Mouse (Mus musculus): ENCODE measurements at regions not wholly inside any gene's neighbourhood (a gene's known extent, or its start where the extent isn't known, plus 50 kb on each side); places are given as distances from the start of the nearest gene placed in this dataset.

GRCm38 (mm10) chr4:75816026-75816425 lies 537.9 kb upstream of the Dmac1 start:
- WGBS = 88% methylated on average over 4 of the region's 4 CpGs
- H3K4me2 ChIP-seq = no peak overlapping the region

GRCm38 (mm10) chr4:75812266-75812665 lies 534.2 kb upstream of the Dmac1 start:
- no peak for ATAC-seq (replicated peaks; ENCODE audit: insufficient number of reproducible peaks, insufficient read depth, low FRiP score, low read depth)
- whole genome bisulfite sequencing = 81% methylated on average over 2 of the region's 2 CpGs
- Histone ChIP-seq H3K4me3 (no peak overlapping the region), H3K9me3 (replicated peaks) (no peaks in the 10 kb centered on the region), H3K27ac (no peak overlapping the region), H3K4me1 (replicated peaks) (no peaks in the 10 kb centered on the region), H3K4me2 (no peak overlapping the region), H3K9ac (no peak overlapping the region), H3K27me3 (no peaks in the 10 kb centered on the region), H3K36me3 (no peaks in the 10 kb centered on the region)

More at GRCm38 (mm10) chr4:75816026-75816425, 537.9 kb upstream of the Dmac1 start:
- no peaks in the 10 kb centered on the region for H3K27me3 ChIP-seq
- no peak overlapping the region for H3K9ac ChIP-seq
- H3K27ac ChIP-seq = no peak overlapping the region
- no peaks in the 10 kb centered on the region for H3K36me3 ChIP-seq
- no peaks in the 10 kb centered on the region for H3K4me1 ChIP-seq (replicated peaks)
- H3K4me3 ChIP-seq = no peak overlapping the region
- no peaks in the 10 kb centered on the region for H3K9me3 ChIP-seq (replicated peaks)
- ATAC-seq (replicated peaks; ENCODE audit: insufficient number of reproducible peaks, insufficient read depth, low FRiP score, low read depth) = no peak

- Histone ChIP-seq H3K27ac (no peak overlapping the region), H3K27me3 (no peaks in the 10 kb centered on the region), H3K9ac (no peak overlapping the region), H3K9me3 (replicated peaks) (no peaks in the 10 kb centered on the region), H3K4me3 (no peak overlapping the region), H3K4me2 (no peak overlapping the region), H3K36me3 (no peaks in the 10 kb centered on the region), H3K4me1 (replicated peaks) (no peaks in the 10 kb centered on the region)
- WGBS = 60% methylated on average over 4 of the region's 4 CpGs
- no peak for ATAC-seq (replicated peaks; ENCODE audit: insufficient number of reproducible peaks, insufficient read depth, low FRiP score, low read depth)
Measured at GRCm38 (mm10) chr4:75801870-75802269, 523.8 kb upstream of the Dmac1 start.

GRCm38 (mm10) chr4:75801156-75801555 lies 523.1 kb upstream of the Dmac1 start:
- no peaks in the 10 kb centered on the region for H3K36me3 ChIP-seq
- no peaks in the 10 kb centered on the region for H3K9me3 ChIP-seq (replicated peaks)
- no peaks in the 10 kb centered on the region for H3K27me3 ChIP-seq
- 77% methylated on average over 4 of the region's 4 CpGs for WGBS
- H3K9ac ChIP-seq = no peak overlapping the region
- no peak overlapping the region for H3K27ac ChIP-seq
- no peaks in the 10 kb centered on the region for H3K4me1 ChIP-seq (replicated peaks)
- no peak for ATAC-seq (replicated peaks; ENCODE audit: insufficient number of reproducible peaks, insufficient read depth, low FRiP score, low read depth)
- no peak overlapping the region for H3K4me2 ChIP-seq
- H3K4me3 ChIP-seq = no peak overlapping the region

GRCm38 (mm10) chr4:75791789-75792188 lies 513.7 kb upstream of the Dmac1 start:
- H3K4me3 ChIP-seq = no peak overlapping the region
- no peak overlapping the region for H3K4me2 ChIP-seq
- H3K9me3 ChIP-seq (replicated peaks) = no peaks in the 10 kb centered on the region
- no peak overlapping the region for H3K27ac ChIP-seq
- H3K27me3 ChIP-seq = no peaks in the 10 kb centered on the region
- no peaks in the 10 kb centered on the region for H3K36me3 ChIP-seq
- no peaks in the 10 kb centered on the region for H3K4me1 ChIP-seq (replicated peaks)
- ATAC-seq (replicated peaks; ENCODE audit: insufficient number of reproducible peaks, insufficient read depth, low FRiP score, low read depth) = no peak
- H3K9ac ChIP-seq = no peak overlapping the region

GRCm38 (mm10) chr4:75790920-75791589 lies 513.0 kb upstream of the Dmac1 start:
- ATAC-seq (replicated peaks; ENCODE audit: insufficient number of reproducible peaks, insufficient read depth, low FRiP score, low read depth) = no peak
- 73% methylated on average over 1 of the region's 1 CpGs for WGBS
- H3K9me3 ChIP-seq (replicated peaks) = no peaks in the 10 kb centered on the region
- H3K27ac ChIP-seq = no peak overlapping the region
- H3K4me2 ChIP-seq = no peak overlapping the region
- no peak overlapping the region for H3K4me3 ChIP-seq
- no peaks in the 10 kb centered on the region for H3K36me3 ChIP-seq
- H3K27me3 ChIP-seq = no peaks in the 10 kb centered on the region
- no peaks in the 10 kb centered on the region for H3K4me1 ChIP-seq (replicated peaks)
- no peak overlapping the region for H3K9ac ChIP-seq

GRCm38 (mm10) chr4:75787405-75787804 lies 509.3 kb upstream of the Dmac1 start:
- WGBS = 67% methylated on average over 3 of the region's 3 CpGs
- no peak for ATAC-seq (replicated peaks; ENCODE audit: insufficient number of reproducible peaks, insufficient read depth, low FRiP score, low read depth)

GRCm38 (mm10) chr4:75786391-75786790 lies 508.3 kb upstream of the Dmac1 start:
- Histone ChIP-seq H3K4me3 (no peak overlapping the region), H3K27me3 (no peaks in the 10 kb centered on the region), H3K27ac (no peak overlapping the region), H3K9ac (no peak overlapping the region), H3K4me2 (no peak overlapping the region), H3K36me3 (no peaks in the 10 kb centered on the region), H3K9me3 (replicated peaks) (no peaks in the 10 kb centered on the region), H3K4me1 (replicated peaks) (no peaks in the 10 kb centered on the region)
- ATAC-seq (replicated peaks; ENCODE audit: insufficient number of reproducible peaks, insufficient read depth, low FRiP score, low read depth) = no peak
- WGBS = 87% methylated on average over 4 of the region's 4 CpGs

More at GRCm38 (mm10) chr4:75787405-75787804, 509.3 kb upstream of the Dmac1 start:
- Histone ChIP-seq H3K4me3 (no peak overlapping the region), H3K36me3 (no peaks in the 10 kb centered on the region), H3K9me3 (replicated peaks) (no peaks in the 10 kb centered on the region), H3K27ac (no peak overlapping the region), H3K27me3 (no peaks in the 10 kb centered on the region), H3K4me1 (replicated peaks) (no peaks in the 10 kb centered on the region), H3K4me2 (no peak overlapping the region), H3K9ac (no peak overlapping the region)

- no peak overlapping the region for H3K27ac ChIP-seq
- ATAC-seq (replicated peaks; ENCODE audit: insufficient number of reproducible peaks, insufficient read depth, low FRiP score, low read depth) = no peak
- H3K4me1 ChIP-seq (replicated peaks) = no peaks in the 10 kb centered on the region
Measured at GRCm38 (mm10) chr4:75779492-75779891, 501.4 kb upstream of the Dmac1 start.

GRCm38 (mm10) chr4:75764141-75764540 lies 486.0 kb upstream of the Dmac1 start:
- no peaks in the 10 kb centered on the region for H3K9me3 ChIP-seq (replicated peaks)
- H3K4me2 ChIP-seq = no peak overlapping the region
- 51% methylated on average over 1 of the region's 1 CpGs for WGBS
- H3K27ac ChIP-seq = no peak overlapping the region
- no peaks in the 10 kb centered on the region for H3K36me3 ChIP-seq
- no peaks in the 10 kb centered on the region for H3K27me3 ChIP-seq
- no peak overlapping the region for H3K9ac ChIP-seq
- no peaks in the 10 kb centered on the region for H3K4me1 ChIP-seq (replicated peaks)
- no peak overlapping the region for H3K4me3 ChIP-seq
- ATAC-seq (replicated peaks; ENCODE audit: insufficient number of reproducible peaks, insufficient read depth, low FRiP score, low read depth) = no peak

More at GRCm38 (mm10) chr4:75779492-75779891, 501.4 kb upstream of the Dmac1 start:
- Histone ChIP-seq H3K9ac (no peak overlapping the region), H3K27me3 (no peaks in the 10 kb centered on the region), H3K36me3 (no peaks in the 10 kb centered on the region), H3K4me3 (no peak overlapping the region), H3K4me2 (no peak overlapping the region), H3K9me3 (replicated peaks) (no peaks in the 10 kb centered on the region)
- 83% methylated on average over 1 of the region's 1 CpGs for WGBS

- H3K27me3 ChIP-seq = no peaks in the 10 kb centered on the region
- no peaks in the 10 kb centered on the region for H3K4me1 ChIP-seq (replicated peaks)
- ATAC-seq (replicated peaks; ENCODE audit: insufficient number of reproducible peaks, insufficient read depth, low FRiP score, low read depth) = no peak
- H3K4me2 ChIP-seq = no peak overlapping the region
- no peak overlapping the region for H3K9ac ChIP-seq
- H3K9me3 ChIP-seq (replicated peaks) = no peaks in the 10 kb centered on the region
- no peak overlapping the region for H3K27ac ChIP-seq
- 60% methylated on average over 6 of the region's 6 CpGs for WGBS
- H3K36me3 ChIP-seq = no peaks in the 10 kb centered on the region
- H3K4me3 ChIP-seq = no peak overlapping the region
Measured at GRCm38 (mm10) chr4:75744605-75745004, 466.5 kb upstream of the Dmac1 start.

GRCm38 (mm10) chr4:75741585-75741984 lies 463.5 kb upstream of the Dmac1 start:
- no peak overlapping the region for H3K4me2 ChIP-seq

More at GRCm38 (mm10) chr4:75741585-75741984, 463.5 kb upstream of the Dmac1 start:
- Histone ChIP-seq H3K9me3 (replicated peaks) (no peaks in the 10 kb centered on the region), H3K27me3 (no peaks in the 10 kb centered on the region), H3K27ac (no peak overlapping the region), H3K36me3 (no peaks in the 10 kb centered on the region), H3K9ac (no peak overlapping the region), H3K4me3 (no peak overlapping the region), H3K4me1 (replicated peaks) (no peaks in the 10 kb centered on the region)
- ATAC-seq (replicated peaks; ENCODE audit: insufficient number of reproducible peaks, insufficient read depth, low FRiP score, low read depth) = no peak
